Mouse (Mus musculus) intestine, embryonic 15.5 days (tissue): ENCODE measurements around the gene Ntn3. TPM values are rescaled to one million over a fixed set of nuclear protein-coding genes. Genes with fewer than 3 reads are reported as not detected.

Experiments
- ATAC-seq: fragments of 200-750 bp; cut with Nextera tagmentation; 2 replicates; pipeline ENCODE4 v1.8.0; 2017; ENCODE audit warnings: moderate TSS enrichment, moderate library complexity
- H3K27ac ChIP-seq: fragments of 300-500 bp; sonication (generic); 2 replicates; pipeline ENCODE4 v1.5.1; 2015; ENCODE audit warnings: mild to moderate bottlenecking, inconsistent platforms
- H3K27me3 ChIP-seq: fragments of 300-500 bp; sonication (generic); replicated peaks from 2 replicates; pipeline ENCODE4 v1.6.1; 2015; ENCODE audit warnings: inconsistent platforms
- H3K36me3 ChIP-seq: fragments of 300-500 bp; sonication (generic); 2 replicates; pipeline ENCODE4 v1.6.1; 2015; ENCODE audit warnings: inconsistent platforms
- H3K4me1 ChIP-seq: fragments of 300-500 bp; sonication (generic); replicated peaks from 2 replicates; pipeline ENCODE4 v1.6.1; 2015; ENCODE audit warnings: inconsistent platforms
- H3K4me2 ChIP-seq: fragments of 300-500 bp; sonication (generic); replicated peaks from 2 replicates; pipeline ENCODE4 v1.6.1; 2015; ENCODE audit warnings: mild to moderate bottlenecking, inconsistent platforms
- H3K4me3 ChIP-seq: fragments of 300-500 bp; sonication (generic); replicated peaks from 2 replicates; pipeline ENCODE4 v1.5.1; 2015; ENCODE audit warnings: inconsistent platforms
- H3K9ac ChIP-seq: fragments of 300-500 bp; sonication (generic); 2 replicates; pipeline ENCODE4 v1.6.1; 2015; ENCODE audit warnings: inconsistent platforms
- H3K9me3 ChIP-seq: fragments of 300-500 bp; sonication (generic); 2 replicates; pipeline ENCODE4 v1.6.1; 2016; ENCODE audit warnings: inconsistent platforms
- WGBS: fragments of 180-500 bp; shearing (Covaris S2); methylation state at CpG from one replicate; pipeline ENCODE4 v1.1.7; 2015; 5-methylcytosine and 5-hydroxymethylcytosine counted together
- polyA plus RNA-seq: library from polyadenylated mRNA; unstranded; fragments of >200 nt; fragmentation: Nextera tagmentation; extraction: Ambion mirVana; gene quantifications from 2 replicates; pipeline ENCODE4 v1.2.1, GENCODE M21; 2015

Gene Ntn3
- polyA plus RNA-seq, result 5.9 and 6.2 TPM in 2 replicates

DNA sequence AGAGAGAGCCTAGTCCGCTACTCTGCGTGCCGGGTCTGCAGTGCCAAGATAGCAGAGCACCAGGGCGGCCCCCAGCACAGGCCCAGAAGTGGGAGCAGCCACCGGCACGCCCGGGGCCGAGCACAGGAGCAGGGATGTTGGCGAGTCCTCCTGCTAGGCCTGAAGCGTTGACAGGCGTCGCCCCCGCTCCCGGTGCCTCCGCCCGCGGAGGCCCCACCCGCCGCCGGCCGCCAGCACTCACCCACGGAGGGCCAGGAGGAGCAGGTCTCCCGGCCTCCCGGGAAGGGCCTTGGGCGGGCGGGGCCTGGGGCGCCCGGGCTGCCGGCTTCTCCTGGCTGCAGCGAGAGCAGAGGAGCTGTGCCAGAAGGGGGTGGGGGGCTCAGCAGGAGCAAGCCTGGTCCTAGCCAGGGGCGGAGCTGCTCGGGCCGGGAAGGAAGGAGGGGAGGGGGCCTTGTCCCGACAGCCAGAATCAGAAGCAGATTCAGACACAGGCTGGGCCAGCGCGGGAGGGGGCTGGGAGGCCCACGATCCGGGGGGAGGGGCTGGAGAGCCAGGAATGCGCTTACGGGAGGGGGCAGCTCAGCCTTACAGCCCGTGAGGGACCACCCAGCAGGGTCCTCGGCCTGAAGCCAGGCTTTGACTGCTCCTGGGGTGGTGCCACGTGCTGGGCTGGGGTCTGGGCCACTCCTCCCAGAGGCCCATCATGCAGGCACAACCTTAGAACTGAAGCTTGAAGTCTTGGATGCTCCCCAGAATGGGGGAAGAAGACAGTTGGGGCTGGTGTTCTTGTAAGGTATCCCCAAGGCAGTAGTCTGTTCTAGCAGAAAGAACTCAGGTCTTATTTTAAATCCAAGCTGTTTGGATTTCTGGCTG is at the start of gene Ntn3:
Gene Ntn3, minus strand, starts transcription at position 489 of the 873 bp plus-strand sequence.
- Histone ChIP-seq H3K4me3 (peak within 1 kb of the TSS; percentile 48), H3K4me1 (peaks cover 76% of the 10 kb centered on the region), H3K4me2 (peak within 1 kb of the TSS; percentile 96), H3K9me3 (no peaks in the 10 kb centered on the region), H3K27ac (peak within 1 kb of the TSS; percentile 91), H3K36me3 (no peaks in the 10 kb centered on the region), H3K9ac (peak within 1 kb of the TSS; percentile 68), H3K27me3 (peaks cover 14% of the 10 kb centered on the region)
- ATAC-seq, result peak; percentile 59
- 3% methylated on average over 43 of the region's 43 CpGs for whole genome bisulfite sequencing

DNA sequence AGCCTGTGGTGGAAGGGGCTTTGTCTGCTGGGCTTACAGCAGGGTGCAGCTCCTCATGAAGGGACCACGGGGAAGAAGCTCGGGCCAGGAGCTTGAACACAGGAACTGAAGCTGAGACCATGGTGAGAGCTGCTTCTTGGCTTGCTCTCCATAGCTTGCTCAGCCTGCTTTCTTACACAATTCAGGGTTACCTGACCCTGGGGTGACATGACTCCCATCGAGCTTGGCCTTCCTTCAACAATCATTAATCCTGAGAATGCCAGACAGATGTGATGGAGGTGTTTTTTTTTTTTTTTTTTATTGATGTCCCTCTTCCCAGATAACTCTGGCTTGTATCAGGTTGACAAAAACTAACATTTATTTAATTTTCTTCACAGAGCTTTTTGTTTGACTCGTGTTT is 49.6 kb upstream of the Ntn3 start:
- no peak overlapping the region for H3K4me2 ChIP-seq
- ATAC-seq, result no peak

DNA sequence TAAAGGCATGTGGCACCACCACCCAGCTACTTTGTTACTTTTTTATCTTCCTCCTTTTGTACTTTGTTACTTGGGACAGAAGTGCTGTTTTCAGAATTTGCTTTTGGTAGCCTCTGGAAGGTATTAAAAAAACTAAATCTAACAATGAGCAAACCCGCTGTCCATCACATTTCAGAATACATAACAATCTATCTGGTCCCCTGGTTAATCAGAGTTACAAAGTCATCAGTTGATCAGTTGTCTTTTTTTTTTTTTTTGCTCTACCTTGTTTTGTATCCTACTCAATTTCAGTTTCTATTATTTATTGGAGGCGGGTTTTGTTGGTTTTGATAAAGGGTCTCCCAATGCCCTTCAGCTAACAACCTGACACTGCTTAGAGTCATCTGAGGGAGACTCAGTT is 43.0 kb upstream of the Ntn3 start:
- no peak for ATAC-seq
- H3K9ac ChIP-seq, result no peak overlapping the region
- H3K4me3 ChIP-seq, result no peak overlapping the region
- H3K4me2 ChIP-seq, result peak overlapping the region; percentile 86; the same call in 1 of the 2 replicates
- H3K36me3 ChIP-seq, result peaks cover 11% of the 10 kb centered on the region; the same call in 1 of the 2 replicates
- WGBS, result 97% methylated on average over 2 of the region's 2 CpGs
- H3K4me1 ChIP-seq, result peaks cover 10% of the 10 kb centered on the region
- H3K9me3 ChIP-seq, result peaks cover 3% of the 10 kb centered on the region; the same call in 1 of the 2 replicates
- no peaks in the 10 kb centered on the region for H3K27me3 ChIP-seq
- no peak overlapping the region for H3K27ac ChIP-seq

More for the DNA sequence above, 49.6 kb upstream of the Ntn3 start:
- Histone ChIP-seq H3K9ac (no peak overlapping the region), H3K4me3 (no peak overlapping the region), H3K9me3 (no peaks in the 10 kb centered on the region), H3K36me3 (no peaks in the 10 kb centered on the region), H3K27ac (no peak overlapping the region), H3K27me3 (no peaks in the 10 kb centered on the region), H3K4me1 (no peaks in the 10 kb centered on the region)
- WGBS, result 52% methylated on average over 4 of the region's 4 CpGs

DNA sequence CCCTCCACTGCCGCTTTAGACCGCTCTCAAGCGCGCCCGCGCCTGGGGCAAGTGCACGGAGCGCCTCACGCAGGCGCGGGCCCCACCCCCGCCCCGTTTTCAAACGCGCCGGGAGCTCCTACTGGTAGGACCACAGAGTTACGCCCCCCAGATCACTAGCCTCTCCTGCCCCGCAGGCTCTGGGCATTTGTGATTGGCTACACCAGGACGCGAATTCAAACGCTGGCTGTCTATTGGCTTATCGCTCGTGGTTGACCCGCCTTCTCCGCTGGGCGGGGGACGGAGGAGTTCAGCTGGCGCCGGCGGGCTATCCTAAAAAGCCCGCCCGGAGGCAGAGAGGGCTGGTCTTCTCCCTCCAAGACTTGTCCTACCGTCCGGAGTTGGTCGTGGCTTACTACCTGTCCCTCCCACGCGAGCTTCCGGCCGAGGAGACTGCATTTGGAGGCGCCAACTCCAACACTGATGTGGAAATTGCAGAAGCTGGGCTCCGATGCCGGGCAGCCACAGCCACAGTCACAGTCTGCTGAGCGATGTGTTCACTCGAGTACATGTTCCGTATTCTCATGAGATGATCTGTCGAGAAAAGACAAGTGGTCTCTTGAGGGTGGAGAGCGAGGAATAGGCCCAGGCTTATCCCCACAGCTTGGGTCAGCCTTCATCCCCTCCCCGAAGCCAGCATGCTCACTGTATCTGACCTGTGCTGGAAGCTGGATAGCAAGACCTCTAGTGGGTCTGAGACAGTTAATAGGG is 42.2 kb upstream of the Ntn3 start, which contains the start of gene Ccnf:
Gene Ccnf, minus strand, starts transcription at position 165 of the 750 bp plus-strand sequence.
- peaks cover 10% of the 10 kb centered on the region for H3K4me1 ChIP-seq
- under 1% methylated on average over 48 of the region's 48 CpGs for WGBS
- H3K9me3 ChIP-seq, result peaks cover 3% of the 10 kb centered on the region; the same call in 1 of the 2 replicates
- H3K4me2 ChIP-seq, result peak within 1 kb of the TSS; percentile 86
- peaks cover 13% of the 10 kb centered on the region; the same call in 1 of the 2 replicates for H3K36me3 ChIP-seq
- ATAC-seq, result peak; percentile 100
- peak within 1 kb of the TSS; percentile 83 for H3K9ac ChIP-seq
- no peaks in the 10 kb centered on the region for H3K27me3 ChIP-seq
- H3K27ac ChIP-seq, result peak within 1 kb of the TSS; percentile 82
- peak within 1 kb of the TSS; percentile 89 for H3K4me3 ChIP-seq

DNA sequence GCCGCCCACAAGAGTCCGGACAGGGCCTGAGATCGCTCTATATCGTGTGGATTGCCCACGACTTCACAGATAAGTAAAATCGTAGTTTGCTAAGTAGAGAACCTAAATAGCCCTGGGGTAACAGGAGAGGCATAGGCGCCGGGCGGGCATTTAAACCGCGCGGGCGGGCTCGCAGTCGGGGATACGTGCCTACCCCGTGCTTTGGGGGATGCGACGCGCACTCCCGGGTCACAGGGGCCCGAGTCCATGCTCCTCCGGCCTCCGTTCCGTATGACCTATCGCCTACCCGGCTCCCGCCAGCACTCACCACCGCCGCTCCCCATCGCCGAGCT is 41.6 kb upstream of the Ntn3 start:
- H3K4me1 ChIP-seq, result peaks cover 10% of the 10 kb centered on the region
- ATAC-seq, result peak; percentile 9
- H3K27ac ChIP-seq, result peak overlapping the region; percentile 72
- no peaks in the 10 kb centered on the region for H3K27me3 ChIP-seq
- peak overlapping the region; percentile 58 for H3K4me2 ChIP-seq
- H3K9ac ChIP-seq, result peak overlapping the region; percentile 83
- 0% methylated on average over 32 of the region's 32 CpGs for WGBS
- peaks cover 3% of the 10 kb centered on the region; the same call in 1 of the 2 replicates for H3K9me3 ChIP-seq
- H3K4me3 ChIP-seq, result peak overlapping the region; percentile 89
- H3K36me3 ChIP-seq, result peaks cover 16% of the 10 kb centered on the region; the same call in 1 of the 2 replicates

DNA sequence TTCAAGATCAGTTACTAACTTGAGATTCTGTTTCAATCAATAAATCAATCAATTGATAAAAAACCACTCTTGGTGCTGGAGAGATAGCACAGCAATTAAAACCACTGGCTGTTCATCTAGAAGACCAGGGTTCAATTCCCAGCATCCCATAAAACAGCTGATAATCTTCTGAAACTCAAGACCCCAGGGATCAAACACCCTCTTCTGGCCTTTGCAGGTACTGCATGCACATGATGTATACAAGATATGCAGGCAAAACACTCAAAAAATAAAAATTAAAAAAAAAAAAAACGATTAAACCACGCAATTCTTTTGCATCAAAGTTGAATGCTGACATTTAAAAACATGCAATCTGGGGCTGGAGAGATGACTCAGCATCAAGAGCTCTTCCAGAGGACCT is 39.3 kb upstream of the Ntn3 start:
- H3K36me3 ChIP-seq, result peaks cover 33% of the 10 kb centered on the region
- ATAC-seq, result no peak
- WGBS, result 94% methylated on average over 2 of the region's 2 CpGs
- no peaks in the 10 kb centered on the region for H3K27me3 ChIP-seq
- no peak overlapping the region for H3K27ac ChIP-seq
- no peak overlapping the region for H3K4me2 ChIP-seq
- no peak overlapping the region for H3K4me3 ChIP-seq
- peaks cover 3% of the 10 kb centered on the region; the same call in 1 of the 2 replicates for H3K9me3 ChIP-seq
- H3K9ac ChIP-seq, result no peak overlapping the region
- H3K4me1 ChIP-seq, result peaks cover 10% of the 10 kb centered on the region

DNA sequence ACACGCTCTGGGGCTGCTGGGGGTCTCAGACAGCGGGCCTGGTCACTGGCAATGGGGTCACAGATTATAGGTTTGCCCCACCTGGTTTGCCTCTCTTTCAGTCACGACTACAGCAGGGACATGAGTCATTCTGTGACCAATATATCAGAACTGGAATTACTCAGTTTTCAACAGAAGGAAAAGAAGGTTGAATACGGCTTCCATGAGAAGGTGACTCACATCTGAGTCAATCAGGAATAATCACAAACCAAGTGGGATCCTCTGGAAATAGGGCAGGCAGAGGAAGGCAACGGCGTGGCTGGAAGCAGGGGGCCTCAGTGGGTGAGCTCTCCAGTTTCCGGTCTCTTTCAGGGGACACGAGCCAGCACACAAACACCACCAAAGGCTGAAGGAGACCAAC is 34.7 kb upstream of the Ntn3 start:
- Histone ChIP-seq H3K4me3 (no peak overlapping the region), H3K4me1 (no peaks in the 10 kb centered on the region), H3K9me3 (peaks cover 3% of the 10 kb centered on the region; the same call in 1 of the 2 replicates), H3K27me3 (no peaks in the 10 kb centered on the region), H3K27ac (no peak overlapping the region), H3K9ac (no peak overlapping the region), H3K36me3 (peaks cover 65% of the 10 kb centered on the region), H3K4me2 (no peak overlapping the region)
- 98% methylated on average over 8 of the region's 8 CpGs for WGBS
- no peak for ATAC-seq

DNA sequence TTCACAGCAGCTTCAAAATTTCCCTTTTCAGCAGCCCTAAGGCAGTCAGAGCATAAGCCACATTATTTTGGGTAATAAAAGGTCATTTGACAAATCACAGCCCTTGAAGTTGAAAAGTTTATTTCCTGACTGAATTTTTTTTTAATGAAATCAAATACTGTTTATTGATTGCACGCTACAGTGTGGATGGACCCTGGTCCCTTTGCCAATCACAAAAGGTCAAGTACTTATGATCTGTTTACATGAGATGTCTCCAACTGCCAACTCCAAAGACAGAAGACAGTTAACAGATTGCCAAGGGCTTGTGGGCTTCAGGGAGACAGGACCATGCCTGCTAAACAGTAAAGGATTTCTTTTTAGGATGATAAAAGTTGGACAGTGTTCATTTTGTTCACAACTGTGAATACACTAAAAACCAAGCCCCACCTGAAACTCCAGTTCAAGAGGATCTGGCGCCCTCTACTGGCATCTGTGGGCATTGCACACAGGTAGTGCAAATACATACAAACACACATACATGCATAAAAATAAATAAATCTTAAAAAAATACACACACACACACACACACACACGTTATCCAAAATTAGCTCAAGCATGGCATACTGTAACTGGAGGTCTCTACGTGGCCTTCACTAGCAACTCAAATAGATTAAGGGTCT is 34.1 kb upstream of the Ntn3 start:
- H3K4me1 ChIP-seq, result no peaks in the 10 kb centered on the region
- no peak for ATAC-seq
- no peaks in the 10 kb centered on the region; the same call in 1 of the 2 replicates for H3K9me3 ChIP-seq
- H3K27ac ChIP-seq, result no peak overlapping the region
- no peak overlapping the region for H3K4me3 ChIP-seq
- 81% methylated on average over 4 of the region's 4 CpGs for WGBS
- no peaks in the 10 kb centered on the region for H3K27me3 ChIP-seq
- no peak overlapping the region for H3K9ac ChIP-seq
- peaks cover 65% of the 10 kb centered on the region for H3K36me3 ChIP-seq
- no peak overlapping the region for H3K4me2 ChIP-seq

DNA sequence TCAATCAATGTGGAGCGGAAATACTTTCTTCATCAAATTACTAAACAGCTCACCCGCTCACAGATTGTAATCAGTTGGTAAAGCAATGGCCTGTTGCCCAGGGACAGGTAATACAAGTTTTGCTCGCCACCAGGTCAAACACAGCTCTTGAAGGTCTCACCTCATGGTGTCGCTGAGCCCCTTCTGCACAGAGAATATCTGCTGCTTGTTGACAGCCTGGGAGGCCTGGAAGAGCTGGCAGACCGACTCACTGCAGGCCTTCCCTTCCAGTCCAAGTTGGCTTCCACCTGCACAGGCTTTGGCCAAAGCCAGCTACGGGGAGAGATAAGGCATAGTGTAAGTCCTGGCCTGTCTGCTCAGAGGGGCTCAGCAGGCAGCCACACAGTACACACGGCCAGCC is 27.6 kb upstream of the Ntn3 start:
- Histone ChIP-seq H3K27ac (no peak overlapping the region), H3K27me3 (no peaks in the 10 kb centered on the region), H3K9ac (no peak overlapping the region), H3K4me1 (no peaks in the 10 kb centered on the region), H3K4me2 (no peak overlapping the region), H3K4me3 (no peak overlapping the region), H3K36me3 (peaks cover 74% of the 10 kb centered on the region), H3K9me3 (no peaks in the 10 kb centered on the region)
- ATAC-seq, result no peak
- 93% methylated on average over 7 of the region's 7 CpGs for WGBS

DNA sequence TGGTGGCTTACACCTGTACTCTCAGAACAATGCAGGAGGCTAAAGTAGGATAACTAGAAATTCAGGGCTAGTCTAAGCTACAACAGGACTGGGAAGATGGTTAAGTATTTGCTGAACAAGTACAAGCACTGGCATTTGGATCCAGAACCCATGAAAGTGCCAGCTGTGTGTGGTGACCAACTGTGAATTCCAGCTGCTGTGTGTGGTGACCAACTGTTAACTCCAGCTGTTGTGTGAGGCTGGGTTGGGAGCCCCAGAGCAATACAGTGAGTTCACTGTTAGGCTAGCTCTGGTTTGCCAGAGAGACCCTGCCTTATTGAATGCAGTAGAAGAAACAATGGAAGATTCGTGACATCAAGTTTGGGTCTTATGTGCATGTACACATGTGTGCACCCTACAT is 27.1 kb upstream of the Ntn3 start:
- 100% methylated on average over 1 of the region's 1 CpGs for WGBS
- Histone ChIP-seq H3K4me2 (no peak overlapping the region), H3K9me3 (no peaks in the 10 kb centered on the region), H3K36me3 (peaks cover 72% of the 10 kb centered on the region), H3K27me3 (no peaks in the 10 kb centered on the region), H3K9ac (no peak overlapping the region), H3K4me3 (no peak overlapping the region), H3K4me1 (no peaks in the 10 kb centered on the region), H3K27ac (no peak overlapping the region)
- ATAC-seq, result no peak

DNA sequence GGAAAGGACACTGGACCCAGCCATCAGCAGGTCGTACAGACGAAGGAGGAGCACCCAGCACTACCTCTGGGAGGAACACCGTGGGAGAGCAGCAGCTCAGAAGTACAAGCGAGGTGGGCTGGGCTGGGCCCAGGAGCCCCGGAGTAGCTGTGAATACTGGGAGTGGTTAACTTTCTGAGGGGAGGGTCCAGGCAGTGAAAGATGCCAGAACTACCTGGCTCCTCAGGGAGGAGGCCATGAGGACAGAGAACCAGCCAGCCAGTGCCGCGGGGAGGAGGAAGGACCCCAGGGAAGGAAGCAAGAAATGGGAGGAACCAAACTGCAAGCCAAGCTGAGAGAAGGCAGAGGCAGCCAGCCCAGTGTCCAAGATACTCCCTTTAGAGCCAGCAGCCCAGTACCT is 18.6 kb upstream of the Ntn3 start:
- Histone ChIP-seq H3K9ac (no peak overlapping the region), H3K36me3 (peaks cover 56% of the 10 kb centered on the region), H3K4me2 (no peak overlapping the region), H3K27me3 (no peaks in the 10 kb centered on the region), H3K4me3 (no peak overlapping the region), H3K27ac (no peak overlapping the region), H3K9me3 (no peaks in the 10 kb centered on the region), H3K4me1 (no peaks in the 10 kb centered on the region)
- no peak for ATAC-seq
- 85% methylated on average over 7 of the region's 7 CpGs for WGBS

DNA sequence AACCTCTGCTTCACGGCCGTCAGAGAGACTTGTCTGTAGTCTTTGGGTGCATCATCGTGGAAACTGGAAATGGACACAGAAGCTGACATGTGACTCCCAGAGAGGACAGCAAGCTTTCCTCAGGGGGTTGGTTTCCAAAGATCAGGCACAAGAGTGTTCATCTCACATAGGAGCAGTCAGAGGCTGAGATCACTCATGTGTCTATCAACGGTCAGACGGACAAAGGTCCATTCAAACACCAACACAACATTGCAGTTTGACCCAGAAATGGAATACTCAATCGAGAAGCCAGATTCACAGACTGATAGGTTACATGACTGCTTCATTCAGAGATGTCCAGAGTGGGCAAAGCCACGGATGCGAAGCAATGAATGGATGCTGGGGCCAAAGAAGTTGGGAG is 17.4 kb upstream of the Ntn3 start:
- H3K27me3 ChIP-seq, result no peaks in the 10 kb centered on the region
- peaks cover 51% of the 10 kb centered on the region for H3K36me3 ChIP-seq
- no peak overlapping the region for H3K4me3 ChIP-seq
- H3K9ac ChIP-seq, result no peak overlapping the region
- no peaks in the 10 kb centered on the region for H3K4me1 ChIP-seq
- WGBS, result 90% methylated on average over 8 of the region's 8 CpGs
- ATAC-seq, result no peak
- H3K27ac ChIP-seq, result no peak overlapping the region
- H3K9me3 ChIP-seq, result no peaks in the 10 kb centered on the region
- no peak overlapping the region for H3K4me2 ChIP-seq
